ENCODE assay signal across 9 mouse cellular contexts in genomic region chr8:84363428-84364134, GRCm38 (mm10). TPM values are rescaled to one million over a fixed set of nuclear protein-coding genes. Genes with fewer than 3 reads are reported as not detected.
A peak's percentile ranks its signal among the peaks of the same experiment; 100 is the strongest.
DNase-seq lines count a peak whose midpoint lies in the region; ATAC-seq and TF ChIP-seq lines count a peak whose summit lies in the region.
"Had no signal": no experiment of that assay in that cellular context is flagged by ENCODE, and none has a peak within 500 bp of the region (broad histone marks: within the 10 kb centered on the region; RNA-seq: fewer than 3 reads in every experiment).

No protein-coding gene starts in this region.

- peak; percentile 58 for DNase-seq in 416B (ENCODE audit: low read depth)
- DNase-seq in T-cell, adult 2 months (ENCODE audit: low spot score): peak; percentile 47
- peak; percentile 94 to 95 for DNase-seq in cerebellum, postnatal 14 days
- peak; percentile 81 for DNase-seq in gastrocnemius, adult 2 months
- peak; percentile 57 to 88 for DNase-seq in kidney, postnatal 36 days
- peak; percentile 87 for DNase-seq in lung, embryonic 14.5 days
- peak; percentile 73 for DNase-seq in ovary, postnatal 36 days (ENCODE audit: low spot score)
- DNase-seq in thymus, postnatal 4 days: peak; percentile 89

- no peak overlapping the region for H3K27ac ChIP-seq in gastrocnemius, adult 2 months
- H3K27ac ChIP-seq in lung, embryonic 14.5 days (ENCODE audit: low read depth): no peak overlapping the region
- H3K27ac ChIP-seq: heart, embryonic 13.5 days had no signal

- 0 out of 2 replicates have a peak, but pooled peaks cover 4% of the 10 kb centered on the region for H3K27me3 ChIP-seq in lung, embryonic 14.5 days (ENCODE audit: insufficient read depth, low read length)

- H3K4me1 ChIP-seq in lung, embryonic 14.5 days (ENCODE audit: insufficient read depth): no peaks in the 10 kb centered on the region
- H3K4me1 ChIP-seq: heart, embryonic 13.5 days had no signal

- H3K4me2 ChIP-seq in lung, embryonic 14.5 days: no peak overlapping the region
- H3K4me2 ChIP-seq: heart, embryonic 13.5 days had no signal

- no peak overlapping the region for H3K4me3 ChIP-seq in gastrocnemius, adult 2 months
- no peak overlapping the region for H3K4me3 ChIP-seq in lung, embryonic 14.5 days (ENCODE audit: low read depth, low read length)
- H3K4me3 ChIP-seq: heart, embryonic 13.5 days had no signal

- peak; percentile 98 for TF ChIP-seq CTCF in gastrocnemius, adult 2 months (IDR thresholded peaks at IDR 0.05)
- peak; percentile 98 for TF ChIP-seq CTCF in lung, embryonic 14.5 days (IDR thresholded peaks at IDR 0.05; ENCODE audit: low read depth)

- intact Hi-C loops in gastrocnemius, adult 2 months (cut with DNase I): loop anchor here (1.0 to 5.0 kb wide), 2 partner anchors 149 to 191 kb away; no protein-coding TSS in a partner anchor

- 0 out of 2 replicates have a peak, but pooled peaks have one; percentile 24 for ATAC-seq in lung, embryonic 14.5 days (ENCODE audit: insufficient read depth)

- 12% methylated on average over 23 of the region's 23 CpGs for WGBS in lung, embryonic 14.5 days

- no peaks in the 10 kb centered on the region for H3K9me3 ChIP-seq in lung, embryonic 14.5 days (ENCODE audit: low read depth, low read length)

- H3K36me3 ChIP-seq in lung, embryonic 14.5 days (ENCODE audit: insufficient read depth): no peaks in the 10 kb centered on the region
- H3K36me3 ChIP-seq: heart, embryonic 13.5 days had no signal

- H3K9ac ChIP-seq in lung, embryonic 14.5 days: no peak overlapping the region
- H3K9ac ChIP-seq: heart, embryonic 13.5 days had no signal

RNA-seq across cellular contexts. Expression of gene Cacna1a, which starts 24.7 kb away (rescaled TPM):
- 1 to 10 TPM; 4.7 to 6.1 TPM for total RNA-seq in gastrocnemius, adult 2 months (2021)
- polyA plus RNA-seq in lung, embryonic 14.5 days (2014; fragmentation: Nextera tagmentation; extraction: Ambion mirVana): 3.8 and 4.4 TPM in 2 replicates
